Mouse (Mus musculus): ENCODE data around the gene Brsk1.

The Brsk1 gene

GRCm38 (mm10) chr7:4690387-4690786, at the start of gene Brsk1:
TSS of gene Brsk1 (plus strand) at chr7:4690604.
- DNase-seq (ENCODE audit: low spot score): peak; percentile 86

GRCm38 (mm10) chr7:4641155-4641554, 49.2 kb upstream of the Brsk1 start:
- no peak for DNase-seq (ENCODE audit: low spot score)

- no peak for DNase-seq (ENCODE audit: low spot score)
These were observed 48.4 kb upstream of the Brsk1 start for GRCm38 (mm10) chr7:4641956-4642355.

- DNase-seq (ENCODE audit: low spot score): no peak
These were observed 47.2 kb upstream of the Brsk1 start for GRCm38 (mm10) chr7:4643225-4643624.

GRCm38 (mm10) chr7:4646806-4647205, 43.6 kb upstream of the Brsk1 start:
- no peak for DNase-seq (ENCODE audit: low spot score)

GRCm38 (mm10) chr7:4647291-4647690, 43.1 kb upstream of the Brsk1 start:
- DNase-seq (ENCODE audit: low spot score): no peak

GRCm38 (mm10) chr7:4647992-4648391, 42.4 kb upstream of the Brsk1 start:
- DNase-seq (ENCODE audit: low spot score): no peak

- DNase-seq (ENCODE audit: low spot score): no peak
These were observed 38.8 kb upstream of the Brsk1 start for GRCm38 (mm10) chr7:4651581-4651980.

GRCm38 (mm10) chr7:4652726-4653125, 37.7 kb upstream of the Brsk1 start:
- no peak for DNase-seq (ENCODE audit: low spot score)

GRCm38 (mm10) chr7:4653351-4653750, 37.1 kb upstream of the Brsk1 start:
- DNase-seq (ENCODE audit: low spot score): no peak

GRCm38 (mm10) chr7:4653780-4654179, 36.6 kb upstream of the Brsk1 start:
- no peak for DNase-seq (ENCODE audit: low spot score)

GRCm38 (mm10) chr7:4654221-4654620, 36.2 kb upstream of the Brsk1 start:
- no peak for DNase-seq (ENCODE audit: low spot score)

GRCm38 (mm10) chr7:4655393-4655792, 35.0 kb upstream of the Brsk1 start:
- DNase-seq (ENCODE audit: low spot score): no peak

GRCm38 (mm10) chr7:4655916-4656315, 34.5 kb upstream of the Brsk1 start:
- no peak for DNase-seq (ENCODE audit: low spot score)

GRCm38 (mm10) chr7:4656818-4657217, 33.6 kb upstream of the Brsk1 start:
- DNase-seq (ENCODE audit: low spot score): no peak

- DNase-seq (ENCODE audit: low spot score): no peak
These were observed 32.8 kb upstream of the Brsk1 start for GRCm38 (mm10) chr7:4657521-4658127.

- DNase-seq (ENCODE audit: low spot score): peak; percentile 56
These were observed 32.1 kb upstream of the Brsk1 start for GRCm38 (mm10) chr7:4658128-4658907.

GRCm38 (mm10) chr7:4658912-4659551, 31.4 kb upstream of the Brsk1 start, which contains the start of gene Ppp6r1:
TSS of gene Ppp6r1 (minus strand) at chr7:4659019.
- DNase-seq (ENCODE audit: low spot score): peak; percentile 96

GRCm38 (mm10) chr7:4659911-4660443, 30.4 kb upstream of the Brsk1 start:
- no peak for DNase-seq (ENCODE audit: low spot score)

- DNase-seq (ENCODE audit: low spot score): no peak
These were observed 27.2 kb upstream of the Brsk1 start for GRCm38 (mm10) chr7:4663179-4663578.

- DNase-seq (ENCODE audit: low spot score): no peak
These were observed 26.7 kb upstream of the Brsk1 start for GRCm38 (mm10) chr7:4663742-4664141.

GRCm38 (mm10) chr7:4666871-4667270, 23.5 kb upstream of the Brsk1 start:
- DNase-seq (ENCODE audit: low spot score): no peak

GRCm38 (mm10) chr7:4668506-4668905, 21.9 kb upstream of the Brsk1 start:
- no peak for DNase-seq (ENCODE audit: low spot score)
